18 mouse cellular contexts compared by ENCODE assay signal in the genomic region with DNA sequence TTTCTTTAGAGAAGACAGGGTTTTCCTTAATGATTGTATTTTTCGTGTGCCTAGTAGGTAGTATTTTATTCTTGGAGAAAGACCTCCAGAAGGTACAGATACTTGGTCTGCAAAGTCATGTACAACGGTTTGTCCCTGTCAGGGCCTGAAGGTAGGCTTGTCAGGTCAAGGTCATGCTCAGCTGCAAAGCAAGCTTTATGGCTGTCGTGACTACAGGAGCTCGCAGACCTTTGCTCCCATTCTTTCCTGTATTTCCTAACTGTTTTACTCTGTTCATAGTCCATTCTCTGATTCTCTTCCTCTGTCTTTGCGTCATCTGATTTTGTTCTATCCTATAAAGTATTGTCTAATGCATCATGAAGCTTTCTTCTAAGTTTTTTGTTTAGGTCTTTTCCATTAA. TPM values are rescaled to one million over a fixed set of nuclear protein-coding genes. Genes with fewer than 3 reads are reported as not detected.
A peak's percentile ranks its signal among the peaks of the same experiment; 100 is the strongest.
DNase-seq lines count a peak whose midpoint lies in the region; ATAC-seq and TF ChIP-seq lines count a peak whose summit lies in the region.
"Had no signal": no experiment of that assay in that cellular context is flagged by ENCODE, and none has a peak within 500 bp of the region (broad histone marks: within the 10 kb centered on the region; RNA-seq: fewer than 3 reads in every experiment).

No protein-coding gene starts in this region.

- H3K27me3 ChIP-seq in kidney, adult 2 months (replicated peaks; ENCODE audit: control insufficient read depth, insufficient read depth, low read length): no peaks in the 10 kb centered on the region
- H3K27me3 ChIP-seq in midbrain, embryonic 11.5 days (ENCODE audit: control insufficient read depth, insufficient read depth, low read length): no peaks in the 10 kb centered on the region
- no peaks in the 10 kb centered on the region for H3K27me3 ChIP-seq in midbrain, embryonic 13.5 days
- H3K27me3 ChIP-seq in liver, embryonic 13.5 days: no peaks in the 10 kb centered on the region
- no peaks in the 10 kb centered on the region for H3K27me3 ChIP-seq in midbrain, embryonic 16.5 days (ENCODE audit: control insufficient read depth, insufficient read depth, low read depth, low read length)
- H3K27me3 ChIP-seq: forebrain, embryonic 13.5 days; heart, embryonic 13.5 days; hindbrain, embryonic 15.5 days; neural tube, embryonic 12.5 days had no signal

- H3K36me3 ChIP-seq in kidney, adult 2 months (ENCODE audit: control insufficient read depth, insufficient read depth, low read length): peaks cover 2% of the 10 kb centered on the region; the same call in 1 of the 2 replicates
- H3K36me3 ChIP-seq in midbrain, embryonic 11.5 days (ENCODE audit: control insufficient read depth, insufficient read depth, low read length): peaks cover 5% of the 10 kb centered on the region; the same call in 1 of the 2 replicates
- H3K36me3 ChIP-seq in midbrain, embryonic 13.5 days: peaks cover 18% of the 10 kb centered on the region
- H3K36me3 ChIP-seq in liver, embryonic 13.5 days: peaks cover 48% of the 10 kb centered on the region
- H3K36me3 ChIP-seq in midbrain, embryonic 16.5 days (ENCODE audit: control insufficient read depth, insufficient read depth, low read length): peaks cover 5% of the 10 kb centered on the region; the same call in 1 of the 2 replicates

- TF ChIP-seq POLR2A in kidney, adult 2 months (IDR thresholded peaks at IDR 0.05; ENCODE audit: low read depth, low read length): no peak

- no peaks in the 10 kb centered on the region for H3K9me3 ChIP-seq in midbrain, embryonic 11.5 days (ENCODE audit: control insufficient read depth, low read length)
- no peaks in the 10 kb centered on the region for H3K9me3 ChIP-seq in midbrain, embryonic 13.5 days
- no peaks in the 10 kb centered on the region for H3K9me3 ChIP-seq in liver, embryonic 13.5 days (replicated peaks)
- H3K9me3 ChIP-seq in midbrain, embryonic 16.5 days (replicated peaks; ENCODE audit: control insufficient read depth, low read length, poor library complexity, severe bottlenecking): no peaks in the 10 kb centered on the region
- H3K9me3 ChIP-seq: forebrain, embryonic 13.5 days; heart, embryonic 13.5 days; hindbrain, embryonic 15.5 days; neural tube, embryonic 12.5 days had no signal

- no peak overlapping the region for H3K9ac ChIP-seq in midbrain, embryonic 11.5 days (ENCODE audit: low read length)
- H3K9ac ChIP-seq in midbrain, embryonic 13.5 days (replicated peaks): no peak overlapping the region
- no peak overlapping the region for H3K9ac ChIP-seq in liver, embryonic 13.5 days
- H3K9ac ChIP-seq in midbrain, embryonic 16.5 days (ENCODE audit: low read depth, low read length): no peak overlapping the region
- H3K9ac ChIP-seq: forebrain, embryonic 13.5 days; heart, embryonic 13.5 days; hindbrain, embryonic 15.5 days; lung, embryonic 14.5 days; neural tube, embryonic 12.5 days had no signal

- 47% methylated on average over 5 of the region's 5 CpGs for WGBS in kidney, adult 2 months
- 90% methylated on average over 5 of the region's 5 CpGs for WGBS in midbrain, embryonic 11.5 days
- WGBS in midbrain, embryonic 13.5 days: 94% methylated on average over 5 of the region's 5 CpGs
- 78% methylated on average over 5 of the region's 5 CpGs for WGBS in liver, embryonic 13.5 days (ENCODE audit: insufficient replicate concordance)
- 96% methylated on average over 5 of the region's 5 CpGs for WGBS in midbrain, embryonic 16.5 days

- DNase-seq in kidney, adult 2 months: peak; percentile 58
- DNase-seq in kidney, adult 18-20 months: no peak
- DNase-seq in midbrain, embryonic 11.5 days (ENCODE audit: low spot score, missing footprints): peak; percentile 67
- DNase-seq in liver, embryonic 13.5 days: no peak
- no peak for DNase-seq in B cell, adult 2 months
- DNase-seq: cerebellum, adult 9-11 months; gastrocnemius, postnatal 10 days; heart, adult 18-20 months; lung, embryonic 14.5 days; lung, postnatal 36 days; right cerebral cortex, postnatal 4 days; thymus, adult 2 months had no signal

- ATAC-seq in midbrain, embryonic 11.5 days (ENCODE audit: low FRiP score): no peak
- no peak for ATAC-seq in midbrain, embryonic 13.5 days
- ATAC-seq in liver, embryonic 13.5 days (ENCODE audit: low read depth): peak; percentile 47; the same call in 1 of the 2 replicates
- no peak for ATAC-seq in midbrain, embryonic 16.5 days
- ATAC-seq: forebrain, embryonic 13.5 days had no signal

- no peak for TF ChIP-seq CTCF in kidney, adult 2 months (conservative IDR thresholded peaks at IDR 0.05; ENCODE audit: insufficient read depth, insufficient read length, low read depth, low read length)

- H3K27ac ChIP-seq in kidney, adult 2 months (ENCODE audit: insufficient read depth, low read depth, low read length): no peak overlapping the region
- H3K27ac ChIP-seq in midbrain, embryonic 11.5 days (ENCODE audit: low read depth, low read length): no peak overlapping the region
- H3K27ac ChIP-seq in midbrain, embryonic 13.5 days: no peak overlapping the region
- H3K27ac ChIP-seq in liver, embryonic 13.5 days: no peak overlapping the region
- H3K27ac ChIP-seq in midbrain, embryonic 16.5 days (ENCODE audit: low read length): no peak overlapping the region
- H3K27ac ChIP-seq: forebrain, embryonic 13.5 days; heart, embryonic 13.5 days; hindbrain, embryonic 15.5 days; neural tube, embryonic 12.5 days had no signal

- H3K4me3 ChIP-seq in kidney, adult 2 months (ENCODE audit: insufficient read depth, low read depth, low read length): no peak overlapping the region
- H3K4me3 ChIP-seq in midbrain, embryonic 11.5 days (ENCODE audit: low read depth, low read length): no peak overlapping the region
- H3K4me3 ChIP-seq in midbrain, embryonic 13.5 days (replicated peaks): no peak overlapping the region
- H3K4me3 ChIP-seq in liver, embryonic 13.5 days (replicated peaks): no peak overlapping the region
- no peak overlapping the region for H3K4me3 ChIP-seq in midbrain, embryonic 16.5 days (ENCODE audit: low read depth, low read length)
- H3K4me3 ChIP-seq: forebrain, embryonic 13.5 days; heart, embryonic 13.5 days; hindbrain, embryonic 15.5 days; neural tube, embryonic 12.5 days had no signal

- no peaks in the 10 kb centered on the region for H3K4me1 ChIP-seq in kidney, adult 2 months (ENCODE audit: control insufficient read depth, insufficient read depth, low read length)
- no peaks in the 10 kb centered on the region for H3K4me1 ChIP-seq in midbrain, embryonic 11.5 days (ENCODE audit: control insufficient read depth, insufficient read depth, low read length)
- H3K4me1 ChIP-seq in midbrain, embryonic 13.5 days (replicated peaks): no peaks in the 10 kb centered on the region
- no peaks in the 10 kb centered on the region for H3K4me1 ChIP-seq in liver, embryonic 13.5 days (replicated peaks)
- no peaks in the 10 kb centered on the region for H3K4me1 ChIP-seq in midbrain, embryonic 16.5 days (ENCODE audit: control insufficient read depth, insufficient read depth, low read length)
- H3K4me1 ChIP-seq: forebrain, embryonic 13.5 days; heart, embryonic 13.5 days; hindbrain, embryonic 15.5 days; neural tube, embryonic 12.5 days had no signal

- H3K4me2 ChIP-seq in midbrain, embryonic 11.5 days: no peak overlapping the region
- no peak overlapping the region for H3K4me2 ChIP-seq in midbrain, embryonic 13.5 days (replicated peaks)
- H3K4me2 ChIP-seq in liver, embryonic 13.5 days: no peak overlapping the region
- H3K4me2 ChIP-seq in midbrain, embryonic 16.5 days (ENCODE audit: low read length): no peak overlapping the region
- H3K4me2 ChIP-seq: forebrain, embryonic 13.5 days; heart, embryonic 13.5 days; hindbrain, embryonic 15.5 days; lung, embryonic 14.5 days; neural tube, embryonic 12.5 days had no signal

RNA-seq across cellular contexts. Expression of a gene that starts 49.3 kb away (rescaled TPM):
- 23.1 and 35.1 TPM in 2 replicates for polyA plus RNA-seq in kidney, adult 2 months (2012; rRNA removed)
- polyA plus RNA-seq in midbrain, embryonic 11.5 days (2014; fragmentation: Nextera tagmentation; extraction: Ambion mirVana): 143 and 148 TPM in 2 replicates
- 197 and 204 TPM in 2 replicates for polyA plus RNA-seq in midbrain, embryonic 13.5 days (2015; fragmentation: Nextera tagmentation; extraction: Ambion mirVana)
- polyA plus RNA-seq in liver, embryonic 13.5 days (2015; fragmentation: Nextera tagmentation; extraction: Ambion mirVana): 116 and 132 TPM in 2 replicates
- 186 and 206 TPM in 2 replicates for polyA plus RNA-seq in midbrain, embryonic 16.5 days (2015; fragmentation: Nextera tagmentation; extraction: Ambion mirVana)

RNA-seq across cellular contexts. Expression of a gene that starts 49.3 kb away (rescaled TPM):
- 111 and 114 TPM in 2 replicates for polyA plus RNA-seq in kidney, adult 2 months (2012; rRNA removed)
- polyA plus RNA-seq in midbrain, embryonic 11.5 days (2014; fragmentation: Nextera tagmentation; extraction: Ambion mirVana): 82.9 and 85.1 TPM in 2 replicates
- polyA plus RNA-seq in midbrain, embryonic 13.5 days (2015; fragmentation: Nextera tagmentation; extraction: Ambion mirVana): 164 and 167 TPM in 2 replicates
- 34.9 and 39.6 TPM in 2 replicates for polyA plus RNA-seq in liver, embryonic 13.5 days (2015; fragmentation: Nextera tagmentation; extraction: Ambion mirVana)
- polyA plus RNA-seq in midbrain, embryonic 16.5 days (2015; fragmentation: Nextera tagmentation; extraction: Ambion mirVana): 213 and 227 TPM in 2 replicates

Comparison
In these comparisons a context has a peak if more than half of its experiments do, and no peak if none do; other contexts are left out.
1. DNase-seq: peak in kidney, adult 2 months (single experiment) and midbrain, embryonic 11.5 days (single experiment); none in kidney, adult 18-20 months (single experiment), liver, embryonic 13.5 days (single experiment) and B cell, adult 2 months (0 of 2).